Mouse (Mus musculus): ENCODE results near the gene Myb.

Myb gene

GRCm38 (mm10) chr10:21114459-21114858 lies 46.3 kb downstream of the Myb start:
- no peak for DNase-seq

GRCm38 (mm10) chr10:21112689-21113088 lies 48.1 kb downstream of the Myb start:
- no peak for DNase-seq

GRCm38 (mm10) chr10:21109337-21110056 lies 51.3 kb downstream of the Myb start:
- no peak for DNase-seq

GRCm38 (mm10) chr10:21108796-21109195 lies 52.0 kb downstream of the Myb start:
- no peak for DNase-seq

- no peak for DNase-seq
Measured at GRCm38 (mm10) chr10:21108182-21108581, 52.6 kb downstream of the Myb start.

GRCm38 (mm10) chr10:21105206-21105605 lies 55.6 kb downstream of the Myb start:
- no peak for DNase-seq

GRCm38 (mm10) chr10:21102689-21103088 lies 58.1 kb downstream of the Myb start:
- no peak for DNase-seq

GRCm38 (mm10) chr10:21101948-21102347 lies 58.8 kb downstream of the Myb start:
- DNase-seq = no peak

- no peak for DNase-seq
Measured at GRCm38 (mm10) chr10:21100646-21101249, 60.0 kb downstream of the Myb start.

- no peak for DNase-seq
Measured at GRCm38 (mm10) chr10:21099515-21099914, 61.3 kb downstream of the Myb start.

- DNase-seq = no peak
Measured at GRCm38 (mm10) chr10:21095541-21095940, 65.2 kb downstream of the Myb start.

- no peak for DNase-seq
Measured at GRCm38 (mm10) chr10:21094896-21095295, 65.9 kb downstream of the Myb start.

- no peak for DNase-seq
Measured at GRCm38 (mm10) chr10:21093301-21093700, 67.5 kb downstream of the Myb start.

GRCm38 (mm10) chr10:21092501-21093270 lies 68.1 kb downstream of the Myb start:
- DNase-seq = no peak

GRCm38 (mm10) chr10:21090922-21091700 lies 69.7 kb downstream of the Myb start:
- no peak for DNase-seq

- DNase-seq = no peak
Measured at GRCm38 (mm10) chr10:21089541-21089940, 71.2 kb downstream of the Myb start.

- no peak for DNase-seq
Measured at GRCm38 (mm10) chr10:21087614-21088232, 73.1 kb downstream of the Myb start.

GRCm38 (mm10) chr10:21085044-21085443 lies 75.7 kb downstream of the Myb start:
- DNase-seq = no peak

- DNase-seq = peak; percentile 81
Measured at GRCm38 (mm10) chr10:21083391-21083918, 77.3 kb downstream of the Myb start.

GRCm38 (mm10) chr10:21082447-21082846 lies 78.3 kb downstream of the Myb start:
- DNase-seq = no peak

- no peak for DNase-seq
Measured at GRCm38 (mm10) chr10:21077151-21077719, 83.5 kb downstream of the Myb start.

GRCm38 (mm10) chr10:21076731-21077130 lies 84.1 kb downstream of the Myb start:
- no peak for DNase-seq

Data from cerebellum, adult 9-10 months (tissue).